Mouse (Mus musculus) kidney, adult 2 months (tissue): Measurements from ENCODE around the gene Polr2f.

Experiments
- CTCF ChIP-seq: fragments of 200-500 bp; conservative IDR thresholded peaks from 2 replicates; pipeline ENCODE4 v1.5.1; 2011; ENCODE audit warnings: low read depth, mild to moderate bottlenecking, control low read depth, low read length, moderate library complexity, mixed read lengths; ENCODE audit not compliant: insufficient read depth, insufficient read length
- POLR2A ChIP-seq: fragments of 200-500 bp; IDR thresholded peaks from one replicate; pipeline ENCODE4 v1.6.1; 2011; ENCODE audit warnings: low read depth, low read length, control low read depth

DNA sequence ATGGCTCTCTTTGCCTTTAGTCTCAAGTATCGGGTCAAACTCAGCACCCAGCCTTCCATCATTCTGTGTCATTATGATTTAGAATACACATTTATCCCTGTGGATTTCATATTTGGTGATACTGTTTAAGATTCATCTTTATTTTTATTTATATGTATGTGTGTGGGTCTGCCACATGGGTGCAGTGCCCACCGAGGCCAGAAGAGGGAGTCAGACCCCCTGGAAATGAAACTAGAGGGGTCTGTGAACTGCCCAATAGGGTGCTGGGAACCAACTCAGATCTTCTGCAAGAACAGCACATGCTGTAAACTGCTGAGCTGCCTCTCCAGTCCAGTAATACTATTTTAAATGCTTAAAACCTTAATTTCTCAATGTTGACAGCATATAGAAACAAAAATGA lies 50.6 kb downstream of the Polr2f start:
- TF ChIP-seq POLR2A: no peak
- TF ChIP-seq CTCF: no peak
